Mouse (Mus musculus) intestine, postnatal 0 days (tissue): ENCODE measurements around the gene Mctp1. TPM values are rescaled to one million over a fixed set of nuclear protein-coding genes. Genes with fewer than 3 reads are reported as not detected.

Source experiments
- ATAC-seq: fragments of 200-750 bp; cut with Nextera tagmentation; 2 replicates; pipeline ENCODE4 v1.8.0; 2017; ENCODE audit warnings: mild to moderate bottlenecking, moderate TSS enrichment, moderate library complexity
- H3K27ac ChIP-seq: fragments of 300-500 bp; sonication (generic); 2 replicates; pipeline ENCODE4 v1.5.1; 2014; ENCODE audit warnings: mild to moderate bottlenecking, low read depth, low read length, moderate library complexity
- H3K27me3 ChIP-seq: fragments of 300-500 bp; sonication (generic); replicated peaks from 2 replicates; pipeline ENCODE4 v1.6.1; 2014; ENCODE audit warnings: low read length, mixed read lengths; ENCODE audit not compliant: control insufficient read depth, insufficient read depth
- H3K36me3 ChIP-seq: fragments of 300-500 bp; sonication (generic); 2 replicates; pipeline ENCODE4 v1.6.1; 2014; ENCODE audit warnings: mild to moderate bottlenecking, moderate library complexity; ENCODE audit not compliant: control insufficient read depth, insufficient read depth
- H3K4me1 ChIP-seq: fragments of 300-500 bp; sonication (generic); replicated peaks from 2 replicates; pipeline ENCODE4 v1.6.1; 2014; ENCODE audit warnings: antibody characterized with exemption, low read length, mixed read lengths; ENCODE audit not compliant: control insufficient read depth, insufficient read depth
- H3K4me2 ChIP-seq: fragments of 300-500 bp; sonication (generic); replicated peaks from 2 replicates; pipeline ENCODE4 v1.6.1; 2014; ENCODE audit warnings: low read depth, mild to moderate bottlenecking, moderate library complexity
- H3K4me3 ChIP-seq: fragments of 300-500 bp; sonication (generic); 2 replicates; pipeline ENCODE4 v1.5.1; 2014; ENCODE audit warnings: low read depth, low read length
- H3K9ac ChIP-seq: fragments of 300-500 bp; sonication (generic); 2 replicates; pipeline ENCODE4 v1.6.1; 2014; ENCODE audit warnings: mild to moderate bottlenecking, low read depth, low read length
- H3K9me3 ChIP-seq: fragments of 300-500 bp; sonication (generic); 2 replicates; pipeline ENCODE4 v1.6.1; 2016; ENCODE audit warnings: mixed run types; ENCODE audit not compliant: control insufficient read depth
- CTCF ChIP-seq: sonication (generic); IDR thresholded peaks from 2 replicates; pipeline ENCODE4 v1.5.1; 2016; ENCODE audit warnings: low read depth, mild to moderate bottlenecking, control low read depth, antibody characterized with exemption, moderate library complexity
- WGBS: fragments of 180-500 bp; shearing (Covaris S2); extraction: QIAGEN DNeasy Blood & Tissue Kit; methylation state at CpG from one replicate; pipeline ENCODE4 v1.1.7; 2014; 5-methylcytosine and 5-hydroxymethylcytosine counted together
- polyA plus RNA-seq: library from polyadenylated mRNA; unstranded; fragments of >200 nt; fragmentation: Nextera tagmentation; extraction: Ambion mirVana; gene quantifications from 2 replicates; pipeline ENCODE4 v1.2.1, GENCODE M21; 2015

Mctp1 gene
- polyA plus RNA-seq, 1 experiment from 2014 or later = 1.2 TPM

- H3K4me3 ChIP-seq = no peak overlapping the region
- no peak overlapping the region for H3K9ac ChIP-seq
- ATAC-seq = no peak
- 89% methylated on average over 1 of the region's 1 CpGs for WGBS
- H3K4me2 ChIP-seq = no peak overlapping the region
- H3K9me3 ChIP-seq = no peaks in the 10 kb centered on the region
- H3K27ac ChIP-seq = no peak overlapping the region
- TF ChIP-seq CTCF = no peak
- no peaks in the 10 kb centered on the region for H3K27me3 ChIP-seq
- no peaks in the 10 kb centered on the region for H3K36me3 ChIP-seq
- H3K4me1 ChIP-seq = no peaks in the 10 kb centered on the region
Observed at GRCm38 (mm10) chr13:76523170-76523569, 138.8 kb downstream of the Mctp1 start.

DNA sequence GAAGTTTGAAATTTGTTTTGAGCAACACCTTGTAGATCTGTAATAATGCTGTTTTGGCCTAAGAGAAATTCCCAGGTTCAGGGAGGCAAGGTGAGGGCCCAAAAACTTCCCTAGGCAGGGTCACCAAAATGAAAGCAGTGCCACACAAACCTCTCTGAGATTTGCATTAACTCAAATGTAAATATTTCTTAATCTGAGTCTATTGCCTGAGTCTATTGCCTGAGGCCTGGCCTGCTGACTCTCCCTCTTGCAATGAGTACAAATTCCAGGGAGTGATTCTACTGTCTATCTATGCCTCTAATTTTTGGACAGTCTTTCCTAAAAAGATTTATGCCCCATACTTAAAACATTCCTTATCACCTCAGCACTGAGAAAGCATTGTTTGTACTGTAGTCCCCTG is 143.0 kb downstream of the Mctp1 start:
- no peak for ATAC-seq
- H3K4me1 ChIP-seq = no peaks in the 10 kb centered on the region
- no peak overlapping the region for H3K9ac ChIP-seq
- no peaks in the 10 kb centered on the region for H3K27me3 ChIP-seq
- H3K9me3 ChIP-seq = no peaks in the 10 kb centered on the region
- no peaks in the 10 kb centered on the region for H3K36me3 ChIP-seq
- no peak overlapping the region for H3K4me2 ChIP-seq
- no peak for TF ChIP-seq CTCF
- H3K27ac ChIP-seq = no peak overlapping the region
- H3K4me3 ChIP-seq = no peak overlapping the region

DNA sequence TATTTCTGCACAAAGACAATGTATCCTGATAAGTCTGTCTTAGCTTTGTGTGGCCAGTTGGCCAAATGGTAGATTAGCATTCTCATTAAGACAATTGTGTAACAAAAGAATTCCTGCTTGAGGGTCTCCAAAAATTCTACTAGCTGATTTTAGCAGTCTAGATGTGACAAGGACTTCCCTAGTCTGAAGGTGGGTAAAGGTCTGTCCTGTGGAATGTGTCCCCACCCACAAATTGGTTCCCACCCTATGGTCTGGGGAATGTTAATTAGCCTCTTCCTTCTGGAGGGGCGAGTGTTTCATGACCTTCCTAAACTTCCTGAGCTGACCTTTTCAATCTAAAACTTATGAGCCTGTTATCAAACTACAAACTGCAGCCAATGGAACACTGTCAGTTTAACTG is 143.4 kb downstream of the Mctp1 start:
- H3K9me3 ChIP-seq = no peaks in the 10 kb centered on the region
- no peak for ATAC-seq
- H3K27me3 ChIP-seq = no peaks in the 10 kb centered on the region
- no peak overlapping the region for H3K4me3 ChIP-seq
- no peak overlapping the region for H3K9ac ChIP-seq
- H3K27ac ChIP-seq = no peak overlapping the region
- WGBS = 6% methylated on average over 1 of the region's 1 CpGs
- H3K36me3 ChIP-seq = no peaks in the 10 kb centered on the region
- no peaks in the 10 kb centered on the region for H3K4me1 ChIP-seq
- no peak for TF ChIP-seq CTCF
- H3K4me2 ChIP-seq = no peak overlapping the region

GRCm38 (mm10) chr13:76529915-76530314 is 145.6 kb downstream of the Mctp1 start:
- no peaks in the 10 kb centered on the region for H3K4me1 ChIP-seq
- H3K36me3 ChIP-seq = no peaks in the 10 kb centered on the region
- 78% methylated on average over 2 of the region's 2 CpGs for WGBS
- H3K27ac ChIP-seq = no peak overlapping the region
- ATAC-seq = no peak
- H3K27me3 ChIP-seq = no peaks in the 10 kb centered on the region
- H3K4me2 ChIP-seq = no peak overlapping the region
- no peak overlapping the region for H3K9ac ChIP-seq
- TF ChIP-seq CTCF = no peak
- no peaks in the 10 kb centered on the region for H3K9me3 ChIP-seq
- no peak overlapping the region for H3K4me3 ChIP-seq

DNA sequence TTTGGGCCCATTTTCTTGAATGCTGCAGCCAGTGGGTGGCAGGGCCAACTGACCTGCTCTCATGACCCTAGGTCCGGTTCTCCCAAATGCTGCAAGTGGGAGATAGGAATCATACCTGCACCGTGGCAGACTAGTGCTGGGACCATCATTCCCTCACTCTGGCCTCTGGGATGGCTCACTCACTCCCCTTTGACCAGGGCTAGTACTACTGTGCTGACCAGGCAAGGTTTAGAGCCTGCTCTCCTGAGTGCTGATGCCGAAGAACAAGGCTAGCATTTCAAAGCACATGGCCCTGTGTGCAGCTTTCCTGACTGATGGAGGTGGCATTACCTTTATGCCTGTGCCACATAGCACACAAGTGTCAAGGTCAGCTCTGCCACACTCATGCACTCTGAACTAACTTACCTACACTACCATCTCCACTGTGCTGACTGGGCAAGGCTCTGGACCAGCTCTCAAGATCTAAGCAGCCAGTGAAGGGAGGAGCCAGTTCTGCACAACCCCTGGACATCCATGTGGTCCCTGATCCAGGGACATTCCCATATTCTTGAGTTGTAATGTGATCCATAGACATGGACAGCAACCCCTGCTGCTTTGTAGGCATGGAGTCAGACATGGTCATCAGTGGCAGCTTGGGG is 146.7 kb downstream of the Mctp1 start:
- ATAC-seq = no peak
- WGBS = 85% methylated on average over 3 of the region's 3 CpGs
- Histone ChIP-seq H3K9ac (no peak overlapping the region), H3K4me1 (no peaks in the 10 kb centered on the region), H3K4me2 (no peak overlapping the region), H3K9me3 (no peaks in the 10 kb centered on the region), H3K27me3 (no peaks in the 10 kb centered on the region), H3K27ac (no peak overlapping the region), H3K36me3 (no peaks in the 10 kb centered on the region), H3K4me3 (no peak overlapping the region)
- TF ChIP-seq CTCF = no peak

DNA sequence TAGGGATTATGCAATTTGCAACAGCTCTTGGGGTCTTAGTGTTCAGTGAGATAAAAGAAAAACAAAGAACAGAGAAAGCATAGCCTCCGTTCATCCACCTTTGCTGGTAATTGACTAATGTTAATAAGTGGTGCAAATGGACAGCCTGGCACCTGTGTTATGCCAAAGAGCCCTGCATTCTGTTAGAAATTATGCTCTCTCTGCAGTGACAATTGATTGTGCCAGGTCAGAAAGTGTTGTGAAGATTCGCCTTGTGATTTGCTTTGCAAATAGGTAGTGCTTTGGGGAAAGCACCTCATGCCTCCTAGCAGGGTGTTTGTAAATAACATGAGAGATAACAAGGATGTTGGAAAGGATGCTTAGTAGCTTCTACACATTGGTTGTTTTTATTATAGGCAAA is 163.5 kb downstream of the Mctp1 start:
- WGBS = 58% methylated on average over 2 of the region's 2 CpGs
- TF ChIP-seq CTCF = no peak
- Histone ChIP-seq H3K27me3 (no peaks in the 10 kb centered on the region), H3K27ac (no peak overlapping the region), H3K4me2 (no peak overlapping the region), H3K9me3 (no peaks in the 10 kb centered on the region), H3K36me3 (no peaks in the 10 kb centered on the region), H3K4me3 (no peak overlapping the region), H3K9ac (no peak overlapping the region), H3K4me1 (no peaks in the 10 kb centered on the region)
- ATAC-seq = no peak

GRCm38 (mm10) chr13:76560918-76561317 is 176.6 kb downstream of the Mctp1 start:
- WGBS = 86% methylated on average over 8 of the region's 8 CpGs
- Histone ChIP-seq H3K4me2 (no peak overlapping the region), H3K4me1 (no peaks in the 10 kb centered on the region), H3K9ac (no peak overlapping the region), H3K36me3 (no peaks in the 10 kb centered on the region), H3K9me3 (no peaks in the 10 kb centered on the region), H3K4me3 (no peak overlapping the region), H3K27me3 (no peaks in the 10 kb centered on the region), H3K27ac (no peak overlapping the region)
- no peak for ATAC-seq
- no peak for TF ChIP-seq CTCF
